Mouse (Mus musculus): Measurements from ENCODE around the gene Cers2. TPM values are rescaled to one million over a fixed set of nuclear protein-coding genes. Genes with fewer than 3 reads are reported as not detected.
A peak's percentile ranks its signal among the peaks of the same experiment; 100 is the strongest.

Cers2 gene
- polyA plus RNA-seq, 1 experiment from 2014 or later = 119 TPM

GRCm38 (mm10) chr3:95293537-95293936 lies 21.1 kb upstream of the Cers2 start:
- Histone ChIP-seq H3K27ac (no peak overlapping the region), H3K4me3 (no peak overlapping the region), H3K9me3 (0 out of 2 replicates have a peak, but pooled peaks cover 3% of the 10 kb centered on the region), H3K36me3 (replicated peaks) (peaks cover 85% of the 10 kb centered on the region), H3K27me3 (ENCODE audit: poor library complexity, severe bottlenecking) (no peaks in the 10 kb centered on the region), H3K4me1 (peaks cover 6% of the 10 kb centered on the region; the same call in 1 of the 2 replicates)
- WGBS = 88% methylated on average over 11 of the region's 11 CpGs
- no peak for DNase-seq (ENCODE audit: extremely low spot score, low spot score)

- H3K4me1 ChIP-seq = peaks cover 6% of the 10 kb centered on the region; the same call in 1 of the 2 replicates
- no peak overlapping the region for H3K27ac ChIP-seq
- peaks cover 81% of the 10 kb centered on the region for H3K36me3 ChIP-seq (replicated peaks)
- 91% methylated on average over 7 of the region's 7 CpGs for WGBS
- H3K27me3 ChIP-seq (ENCODE audit: poor library complexity, severe bottlenecking) = no peaks in the 10 kb centered on the region
- 0 out of 2 replicates have a peak, but pooled peaks cover 3% of the 10 kb centered on the region for H3K9me3 ChIP-seq
- no peak overlapping the region for H3K4me3 ChIP-seq
- no peak for DNase-seq (ENCODE audit: extremely low spot score, low spot score)
Observed at GRCm38 (mm10) chr3:95294316-95294715, 20.3 kb upstream of the Cers2 start.

- Histone ChIP-seq H3K4me3 (no peak overlapping the region), H3K27me3 (ENCODE audit: poor library complexity, severe bottlenecking) (no peaks in the 10 kb centered on the region), H3K27ac (no peak overlapping the region), H3K4me1 (peaks cover 6% of the 10 kb centered on the region; the same call in 1 of the 2 replicates), H3K9me3 (0 out of 2 replicates have a peak, but pooled peaks cover 3% of the 10 kb centered on the region), H3K36me3 (replicated peaks) (peaks cover 77% of the 10 kb centered on the region)
- no peak for DNase-seq (ENCODE audit: extremely low spot score, low spot score)
- 89% methylated on average over 5 of the region's 5 CpGs for WGBS
Observed at GRCm38 (mm10) chr3:95294718-95295117, 19.9 kb upstream of the Cers2 start.

GRCm38 (mm10) chr3:95295321-95296102 lies 19.1 kb upstream of the Cers2 start:
- H3K4me1 ChIP-seq = peaks cover 6% of the 10 kb centered on the region; the same call in 1 of the 2 replicates
- no peaks in the 10 kb centered on the region for H3K27me3 ChIP-seq (ENCODE audit: poor library complexity, severe bottlenecking)
- no peak overlapping the region for H3K27ac ChIP-seq
- no peak overlapping the region for H3K4me3 ChIP-seq
- H3K9me3 ChIP-seq = 0 out of 2 replicates have a peak, but pooled peaks cover 3% of the 10 kb centered on the region
- DNase-seq (ENCODE audit: extremely low spot score, low spot score) = no peak
- WGBS = 84% methylated on average over 11 of the region's 11 CpGs
- peaks cover 69% of the 10 kb centered on the region for H3K36me3 ChIP-seq (replicated peaks)

- H3K9me3 ChIP-seq = 0 out of 2 replicates have a peak, but pooled peaks cover 3% of the 10 kb centered on the region
- H3K36me3 ChIP-seq (replicated peaks) = peaks cover 63% of the 10 kb centered on the region
- H3K27ac ChIP-seq = peak overlapping the region; percentile 3; the same call in 1 of the 2 replicates
- no peak overlapping the region for H3K4me3 ChIP-seq
- no peaks in the 10 kb centered on the region for H3K27me3 ChIP-seq (ENCODE audit: poor library complexity, severe bottlenecking)
- DNase-seq (ENCODE audit: extremely low spot score, low spot score) = peak; percentile 46
- peaks cover 6% of the 10 kb centered on the region; the same call in 1 of the 2 replicates for H3K4me1 ChIP-seq
- 14% methylated on average over 5 of the region's 5 CpGs for WGBS
Observed at GRCm38 (mm10) chr3:95296103-95296469, 18.5 kb upstream of the Cers2 start.

- H3K36me3 ChIP-seq (replicated peaks) = peaks cover 50% of the 10 kb centered on the region
Observed at GRCm38 (mm10) chr3:95298018-95298417, 16.6 kb upstream of the Cers2 start.

GRCm38 (mm10) chr3:95301204-95301796 lies 13.3 kb upstream of the Cers2 start:
- no peak for DNase-seq (ENCODE audit: extremely low spot score, low spot score)
- WGBS = 87% methylated on average over 3 of the region's 3 CpGs
- Histone ChIP-seq H3K27ac (no peak overlapping the region), H3K27me3 (ENCODE audit: poor library complexity, severe bottlenecking) (no peaks in the 10 kb centered on the region), H3K4me3 (no peak overlapping the region), H3K36me3 (replicated peaks) (peaks cover 21% of the 10 kb centered on the region), H3K9me3 (0 out of 2 replicates have a peak, but pooled peaks cover 3% of the 10 kb centered on the region), H3K4me1 (peaks cover 7% of the 10 kb centered on the region)

More at GRCm38 (mm10) chr3:95298018-95298417, 16.6 kb upstream of the Cers2 start:
- H3K4me1 ChIP-seq = peaks cover 10% of the 10 kb centered on the region
- no peak overlapping the region for H3K4me3 ChIP-seq
- 0 out of 2 replicates have a peak, but pooled peaks cover 3% of the 10 kb centered on the region for H3K9me3 ChIP-seq
- H3K27ac ChIP-seq = no peak overlapping the region
- H3K27me3 ChIP-seq (ENCODE audit: poor library complexity, severe bottlenecking) = no peaks in the 10 kb centered on the region
- WGBS = 95% methylated on average over 7 of the region's 7 CpGs
- DNase-seq (ENCODE audit: extremely low spot score, low spot score) = no peak

GRCm38 (mm10) chr3:95306244-95306643 lies 8.3 kb upstream of the Cers2 start:
- no peak for DNase-seq (ENCODE audit: extremely low spot score, low spot score)
- H3K9me3 ChIP-seq = no peaks in the 10 kb centered on the region
- H3K27ac ChIP-seq = no peak overlapping the region
- 85% methylated on average over 4 of the region's 4 CpGs for WGBS
- H3K36me3 ChIP-seq (replicated peaks) = 0 out of 2 replicates have a peak, but pooled peaks cover 3% of the 10 kb centered on the region
- no peak overlapping the region for H3K4me3 ChIP-seq
- H3K27me3 ChIP-seq (ENCODE audit: poor library complexity, severe bottlenecking) = no peaks in the 10 kb centered on the region
- peaks cover 4% of the 10 kb centered on the region for H3K4me1 ChIP-seq

GRCm38 (mm10) chr3:95307100-95307499 lies 7.5 kb upstream of the Cers2 start, which contains the start of gene Anxa9:
TSS of gene Anxa9 (minus strand) at chr3:95307176.
- no peak within 1 kb of the TSS for H3K27ac ChIP-seq
- no peak for DNase-seq (ENCODE audit: extremely low spot score, low spot score)
- WGBS = 71% methylated on average over 7 of the region's 7 CpGs
- no peak within 1 kb of the TSS for H3K4me3 ChIP-seq
- 0 out of 2 replicates have a peak, but pooled peaks cover 3% of the 10 kb centered on the region for H3K36me3 ChIP-seq (replicated peaks)
- no peaks in the 10 kb centered on the region for H3K27me3 ChIP-seq (ENCODE audit: poor library complexity, severe bottlenecking)
- H3K9me3 ChIP-seq = no peaks in the 10 kb centered on the region
- H3K4me1 ChIP-seq = peaks cover 3% of the 10 kb centered on the region

- Histone ChIP-seq H3K27me3 (ENCODE audit: poor library complexity, severe bottlenecking) (no peaks in the 10 kb centered on the region), H3K36me3 (replicated peaks) (no peaks in the 10 kb centered on the region), H3K27ac (no peak overlapping the region), H3K4me3 (no peak overlapping the region), H3K9me3 (no peaks in the 10 kb centered on the region), H3K4me1 (peaks cover 18% of the 10 kb centered on the region)
- no peak for DNase-seq (ENCODE audit: extremely low spot score, low spot score)
- 73% methylated on average over 3 of the region's 3 CpGs for WGBS
Observed at GRCm38 (mm10) chr3:95310496-95310895, 4.1 kb upstream of the Cers2 start.

GRCm38 (mm10) chr3:95310968-95311882 lies 3.4 kb upstream of the Cers2 start:
- Histone ChIP-seq H3K9me3 (no peaks in the 10 kb centered on the region), H3K4me1 (peaks cover 25% of the 10 kb centered on the region), H3K27ac (no peak overlapping the region), H3K4me3 (no peak overlapping the region), H3K27me3 (ENCODE audit: poor library complexity, severe bottlenecking) (no peaks in the 10 kb centered on the region), H3K36me3 (replicated peaks) (no peaks in the 10 kb centered on the region)
- peak; percentile 65 for DNase-seq (ENCODE audit: extremely low spot score, low spot score)
- WGBS = 66% methylated on average over 9 of the region's 9 CpGs

- no peaks in the 10 kb centered on the region for H3K27me3 ChIP-seq (ENCODE audit: poor library complexity, severe bottlenecking)
Observed at GRCm38 (mm10) chr3:95312623-95313022, 2.0 kb upstream of the Cers2 start.

More at GRCm38 (mm10) chr3:95312623-95313022, 2.0 kb upstream of the Cers2 start:
- Histone ChIP-seq H3K4me3 (no peak overlapping the region), H3K9me3 (no peaks in the 10 kb centered on the region), H3K4me1 (peaks cover 37% of the 10 kb centered on the region), H3K36me3 (replicated peaks) (peaks cover 3% of the 10 kb centered on the region), H3K27ac (no peak overlapping the region)
- 83% methylated on average over 6 of the region's 6 CpGs for WGBS
- DNase-seq (ENCODE audit: extremely low spot score, low spot score) = no peak
